ENCODE assay signal across 8 mouse cellular contexts in genomic region chr3:108327916-108328315, GRCm38 (mm10). TPM values are rescaled to one million over a fixed set of nuclear protein-coding genes. Genes with fewer than 3 reads are reported as not detected.
DNase-seq lines count a peak whose midpoint lies in the region; ATAC-seq lines count a peak whose summit lies in the region.
"Had no signal": no experiment of that assay in that cellular context is flagged by ENCODE, and none has a peak within 500 bp of the region (broad histone marks: within the 10 kb centered on the region; RNA-seq: fewer than 3 reads in every experiment).

No protein-coding gene starts in this region.

- peak; percentile 60; the same call in 1 of the 2 replicates for ATAC-seq in forebrain, embryonic 14.5 days
- ATAC-seq in heart, embryonic 15.5 days (replicated peaks; ENCODE audit: insufficient number of reproducible peaks, insufficient read depth, low FRiP score, low read depth) = 0 out of 2 replicates have a peak, but pooled peaks have one; percentile 14

- no peak overlapping the region for H3K4me3 ChIP-seq in forebrain, embryonic 14.5 days (ENCODE audit: low read depth, low read length)
- H3K4me3 ChIP-seq in heart, embryonic 15.5 days = no peak overlapping the region

- peaks cover 58% of the 10 kb centered on the region for H3K36me3 ChIP-seq in forebrain, embryonic 14.5 days (ENCODE audit: control insufficient read depth, insufficient read depth, low read length)
- H3K36me3 ChIP-seq in heart, embryonic 15.5 days = peaks cover 15% of the 10 kb centered on the region

- H3K9ac ChIP-seq in forebrain, embryonic 14.5 days (ENCODE audit: low read length) = no peak overlapping the region
- H3K9ac ChIP-seq in heart, embryonic 15.5 days = no peak overlapping the region

- H3K27me3 ChIP-seq in forebrain, embryonic 14.5 days (replicated peaks; ENCODE audit: control insufficient read depth, insufficient read depth, low read length) = no peaks in the 10 kb centered on the region
- no peaks in the 10 kb centered on the region for H3K27me3 ChIP-seq in heart, embryonic 15.5 days

- peak overlapping the region; percentile 92 for H3K27ac ChIP-seq in forebrain, embryonic 14.5 days (ENCODE audit: low read depth, low read length)
- peak overlapping the region; percentile 87 for H3K27ac ChIP-seq in heart, embryonic 15.5 days

- no peaks in the 10 kb centered on the region for H3K9me3 ChIP-seq in forebrain, embryonic 14.5 days (replicated peaks; ENCODE audit: control insufficient read depth, low read length)
- H3K9me3 ChIP-seq in heart, embryonic 15.5 days (replicated peaks) = no peaks in the 10 kb centered on the region

- H3K4me1 ChIP-seq in forebrain, embryonic 14.5 days (ENCODE audit: control insufficient read depth, insufficient read depth, low read length) = 0 out of 2 replicates have a peak, but pooled peaks cover 2% of the 10 kb centered on the region
- H3K4me1 ChIP-seq in heart, embryonic 15.5 days (replicated peaks) = peaks cover 21% of the 10 kb centered on the region

- no peak overlapping the region for H3K4me2 ChIP-seq in forebrain, embryonic 14.5 days (ENCODE audit: low read length)
- peak overlapping the region; percentile 19; the same call in 1 of the 2 replicates for H3K4me2 ChIP-seq in heart, embryonic 15.5 days

- DNase-seq in kidney, postnatal 10 days = peak; percentile 18
- DNase-seq in kidney, adult 11 months = no peak
- DNase-seq in forebrain, embryonic 14.5 days (ENCODE audit: low spot score) = peak; percentile 61
- DNase-seq in lung, postnatal 4 days = peak; percentile 47 to 80
- no peak for DNase-seq in retina, postnatal 1 day
- no peak for DNase-seq in urinary bladder, adult 2 months (ENCODE audit: low spot score)
- DNase-seq: thymus, postnatal 14 days had no signal

- WGBS in forebrain, embryonic 14.5 days = 57% methylated on average over 3 of the region's 3 CpGs
- WGBS in heart, embryonic 15.5 days = 47% methylated on average over 3 of the region's 3 CpGs

RNA-seq across cellular contexts. Expression of gene Mybphl, which starts 36.8 kb away (rescaled TPM):
- polyA plus RNA-seq in forebrain, embryonic 14.5 days (2014; fragmentation: Nextera tagmentation; extraction: Ambion mirVana) = not detected in 2 replicates
- polyA plus RNA-seq in heart, embryonic 15.5 days (2015; fragmentation: Nextera tagmentation; extraction: Ambion mirVana) = 41.5 and 48.0 TPM in 2 replicates
- polyA plus RNA-seq in urinary bladder, adult 2 months (2012; rRNA removed) = not detected in 2 replicates

RNA-seq across cellular contexts. Expression of gene Sort1, which starts 44.0 kb away (rescaled TPM):
- 16.0 and 16.6 TPM in 2 replicates for polyA plus RNA-seq in forebrain, embryonic 14.5 days (2014; fragmentation: Nextera tagmentation; extraction: Ambion mirVana)
- 10.2 and 13.9 TPM in 2 replicates for polyA plus RNA-seq in heart, embryonic 15.5 days (2015; fragmentation: Nextera tagmentation; extraction: Ambion mirVana)
- polyA plus RNA-seq in urinary bladder, adult 2 months (2012; rRNA removed) = 41.5 and 51.7 TPM in 2 replicates

RNA-seq across cellular contexts. Expression of gene Psrc1, which starts 55.7 kb away (rescaled TPM):
- 32.6 and 42.0 TPM in 2 replicates for polyA plus RNA-seq in forebrain, embryonic 14.5 days (2014; fragmentation: Nextera tagmentation; extraction: Ambion mirVana)
- polyA plus RNA-seq in heart, embryonic 15.5 days (2015; fragmentation: Nextera tagmentation; extraction: Ambion mirVana) = 17.1 and 23.1 TPM in 2 replicates
- polyA plus RNA-seq in urinary bladder, adult 2 months (2012; rRNA removed) = 4.0 and 4.4 TPM in 2 replicates

Comparison
In these comparisons a context has a peak if more than half of its experiments do, and no peak if none do; other contexts are left out.
1. DNase-seq: peak in kidney, postnatal 10 days (single experiment), forebrain, embryonic 14.5 days (single experiment) and lung, postnatal 4 days (2 of 2); none in kidney, adult 11 months (single experiment), retina, postnatal 1 day (single experiment) and urinary bladder, adult 2 months (single experiment).
2. RNA of gene Mybphl, which starts 36.8 kb away (polyA plus RNA-seq): 41.5 to 48.0 TPM in heart, embryonic 15.5 days; not detected in forebrain, embryonic 14.5 days and not detected in urinary bladder, adult 2 months; every median in the first group is over 10 times any median in the second.